Mouse (Mus musculus): Measurements from ENCODE around the gene Lyzl4. TPM values are rescaled to one million over a fixed set of nuclear protein-coding genes. Genes with fewer than 3 reads are reported as not detected.
"Not testable (repeated sequence)": the region's sequence is repeated elsewhere in the genome, so short reads cannot be mapped to it uniquely, and the experiment has no call there.

Lyzl4 gene
- polyA plus RNA-seq, 1 experiment: 0.31 TPM

GRCm38 (mm10) chr9:121600201-121600860 is 41.6 kb downstream of the Lyzl4 start:
- no peaks in the 10 kb centered on the region for H3K27me3 ChIP-seq (ENCODE audit: control insufficient read depth, insufficient read depth, low read length)
- DNase-seq: no peak
- peaks cover 4% of the 10 kb centered on the region for H3K4me1 ChIP-seq (replicated peaks; ENCODE audit: control insufficient read depth, insufficient read depth, low read length)
- no peak overlapping the region for H3K27ac ChIP-seq (ENCODE audit: control insufficient read depth, insufficient read depth, low read length)
- H3K36me3 ChIP-seq (ENCODE audit: control insufficient read depth, insufficient read depth, low read length): no peaks in the 10 kb centered on the region
- TF ChIP-seq CTCF (IDR thresholded peaks at IDR 0.05; ENCODE audit: borderline replicate concordance, control insufficient read depth, extremely low read depth, insufficient read depth, low read length, poor library complexity) (no peak), POLR2A (IDR thresholded peaks at IDR 0.05; ENCODE audit: control insufficient read depth, extremely low read depth, insufficient read depth, low read length, poor library complexity) (no peak)
- 45% methylated on average over 13 of the region's 13 CpGs for WGBS
- H3K4me3 ChIP-seq (ENCODE audit: control insufficient read depth, insufficient read depth, low read length): no peak overlapping the region

GRCm38 (mm10) chr9:121599551-121599950 is 42.3 kb downstream of the Lyzl4 start:
- peaks cover 4% of the 10 kb centered on the region for H3K4me1 ChIP-seq (replicated peaks; ENCODE audit: control insufficient read depth, insufficient read depth, low read length)
- DNase-seq: no peak
- H3K4me3 ChIP-seq (ENCODE audit: control insufficient read depth, insufficient read depth, low read length): no peak overlapping the region
- H3K27me3 ChIP-seq (ENCODE audit: control insufficient read depth, insufficient read depth, low read length): no peaks in the 10 kb centered on the region
- no peaks in the 10 kb centered on the region for H3K36me3 ChIP-seq (ENCODE audit: control insufficient read depth, insufficient read depth, low read length)
- WGBS: 94% methylated on average over 6 of the region's 6 CpGs
- no peak overlapping the region for H3K27ac ChIP-seq (ENCODE audit: control insufficient read depth, insufficient read depth, low read length)
- no peak for TF ChIP-seq CTCF (IDR thresholded peaks at IDR 0.05; ENCODE audit: borderline replicate concordance, control insufficient read depth, extremely low read depth, insufficient read depth, low read length, poor library complexity)
- no peak for TF ChIP-seq POLR2A (IDR thresholded peaks at IDR 0.05; ENCODE audit: control insufficient read depth, extremely low read depth, insufficient read depth, low read length, poor library complexity)

- peaks cover 4% of the 10 kb centered on the region for H3K4me1 ChIP-seq (replicated peaks; ENCODE audit: control insufficient read depth, insufficient read depth, low read length)
- 90% methylated on average over 2 of the region's 2 CpGs for WGBS
- no peaks in the 10 kb centered on the region for H3K27me3 ChIP-seq (ENCODE audit: control insufficient read depth, insufficient read depth, low read length)
- no peak for DNase-seq
- TF ChIP-seq CTCF (IDR thresholded peaks at IDR 0.05; ENCODE audit: borderline replicate concordance, control insufficient read depth, extremely low read depth, insufficient read depth, low read length, poor library complexity) (no peak), POLR2A (IDR thresholded peaks at IDR 0.05; ENCODE audit: control insufficient read depth, extremely low read depth, insufficient read depth, low read length, poor library complexity) (no peak)
- no peak overlapping the region for H3K27ac ChIP-seq (ENCODE audit: control insufficient read depth, insufficient read depth, low read length)
- H3K4me3 ChIP-seq (ENCODE audit: control insufficient read depth, insufficient read depth, low read length): no peak overlapping the region
- H3K36me3 ChIP-seq (ENCODE audit: control insufficient read depth, insufficient read depth, low read length): no peaks in the 10 kb centered on the region
Measured at GRCm38 (mm10) chr9:121598106-121598505, 43.8 kb downstream of the Lyzl4 start.

GRCm38 (mm10) chr9:121594771-121595170 is 47.1 kb downstream of the Lyzl4 start:
- no peaks in the 10 kb centered on the region for H3K27me3 ChIP-seq (ENCODE audit: control insufficient read depth, insufficient read depth, low read length)
- H3K4me1 ChIP-seq (replicated peaks; ENCODE audit: control insufficient read depth, insufficient read depth, low read length): no peaks in the 10 kb centered on the region
- no peak overlapping the region for H3K27ac ChIP-seq (ENCODE audit: control insufficient read depth, insufficient read depth, low read length)
- 98% methylated on average over 4 of the region's 4 CpGs for WGBS
- no peak for DNase-seq
- no peaks in the 10 kb centered on the region for H3K36me3 ChIP-seq (ENCODE audit: control insufficient read depth, insufficient read depth, low read length)
- TF ChIP-seq POLR2A (IDR thresholded peaks at IDR 0.05; ENCODE audit: control insufficient read depth, extremely low read depth, insufficient read depth, low read length, poor library complexity) (no peak), CTCF (IDR thresholded peaks at IDR 0.05; ENCODE audit: borderline replicate concordance, control insufficient read depth, extremely low read depth, insufficient read depth, low read length, poor library complexity) (no peak)
- no peak overlapping the region for H3K4me3 ChIP-seq (ENCODE audit: control insufficient read depth, insufficient read depth, low read length)

GRCm38 (mm10) chr9:121593768-121594167 is 48.1 kb downstream of the Lyzl4 start:
- H3K4me3 ChIP-seq (ENCODE audit: control insufficient read depth, insufficient read depth, low read length); H3K4me1 ChIP-seq (replicated peaks; ENCODE audit: control insufficient read depth, insufficient read depth, low read length); DNase-seq; H3K27ac ChIP-seq (ENCODE audit: control insufficient read depth, insufficient read depth, low read length); H3K27me3 ChIP-seq (ENCODE audit: control insufficient read depth, insufficient read depth, low read length); H3K36me3 ChIP-seq (ENCODE audit: control insufficient read depth, insufficient read depth, low read length): not testable (repeated sequence)
- WGBS: 96% methylated on average over 3 of the region's 3 CpGs

- H3K4me3 ChIP-seq (ENCODE audit: control insufficient read depth, insufficient read depth, low read length): no peak overlapping the region
- DNase-seq: no peak
- no peak for TF ChIP-seq CTCF (IDR thresholded peaks at IDR 0.05; ENCODE audit: borderline replicate concordance, control insufficient read depth, extremely low read depth, insufficient read depth, low read length, poor library complexity)
- no peaks in the 10 kb centered on the region for H3K36me3 ChIP-seq (ENCODE audit: control insufficient read depth, insufficient read depth, low read length)
- H3K27ac ChIP-seq (ENCODE audit: control insufficient read depth, insufficient read depth, low read length): no peak overlapping the region
- H3K27me3 ChIP-seq (ENCODE audit: control insufficient read depth, insufficient read depth, low read length): no peaks in the 10 kb centered on the region
- H3K4me1 ChIP-seq (replicated peaks; ENCODE audit: control insufficient read depth, insufficient read depth, low read length): no peaks in the 10 kb centered on the region
- 82% methylated on average over 13 of the region's 13 CpGs for WGBS
Measured at GRCm38 (mm10) chr9:121592948-121593550, 48.8 kb downstream of the Lyzl4 start.

GRCm38 (mm10) chr9:121589533-121589932 is 52.4 kb downstream of the Lyzl4 start:
- TF ChIP-seq CTCF (IDR thresholded peaks at IDR 0.05; ENCODE audit: borderline replicate concordance, control insufficient read depth, extremely low read depth, insufficient read depth, low read length, poor library complexity): no peak
- TF ChIP-seq POLR2A (IDR thresholded peaks at IDR 0.05; ENCODE audit: control insufficient read depth, extremely low read depth, insufficient read depth, low read length, poor library complexity): no peak
- Histone ChIP-seq H3K4me3 (ENCODE audit: control insufficient read depth, insufficient read depth, low read length) (no peak overlapping the region), H3K27me3 (ENCODE audit: control insufficient read depth, insufficient read depth, low read length) (no peaks in the 10 kb centered on the region), H3K36me3 (ENCODE audit: control insufficient read depth, insufficient read depth, low read length) (no peaks in the 10 kb centered on the region), H3K27ac (ENCODE audit: control insufficient read depth, insufficient read depth, low read length) (no peak overlapping the region), H3K4me1 (replicated peaks; ENCODE audit: control insufficient read depth, insufficient read depth, low read length) (no peaks in the 10 kb centered on the region)
- WGBS: 92% methylated on average over 2 of the region's 2 CpGs
- no peak for DNase-seq

All from thymus, adult 2 months (tissue).